Mouse (Mus musculus) hindbrain, embryonic 12.5 days (tissue): ENCODE measurements around the gene Map2k5. TPM values are rescaled to one million over a fixed set of nuclear protein-coding genes. Genes with fewer than 3 reads are reported as not detected.
A peak's percentile ranks its signal among the peaks of the same experiment; 100 is the strongest.

Experiments used
- ATAC-seq: fragments of 200-750 bp; cut with Nextera tagmentation; 2 replicates; pipeline ENCODE4 v1.8.0; 2017; ENCODE audit warnings: moderate TSS enrichment; ENCODE audit not compliant: low FRiP score
- H3K27ac ChIP-seq: fragments of 300-500 bp; sonication (generic); 2 replicates; pipeline ENCODE4 v1.5.1; 2016; ENCODE audit warnings: mild to moderate bottlenecking
- H3K27me3 ChIP-seq: fragments of 300-500 bp; sonication (generic); 2 replicates; pipeline ENCODE4 v1.6.1; 2016; ENCODE audit warnings: mild to moderate bottlenecking
- H3K36me3 ChIP-seq: fragments of 300-500 bp; sonication (generic); 2 replicates; pipeline ENCODE4 v1.6.1; 2016; ENCODE audit warnings: mild to moderate bottlenecking
- H3K4me1 ChIP-seq: fragments of 300-500 bp; sonication (generic); 2 replicates; pipeline ENCODE4 v1.6.1; 2016
- H3K4me2 ChIP-seq: fragments of 300-500 bp; sonication (generic); replicated peaks from 2 replicates; pipeline ENCODE4 v1.6.1; 2016; ENCODE audit warnings: mild to moderate bottlenecking
- H3K4me3 ChIP-seq: fragments of 300-500 bp; sonication (generic); 2 replicates; pipeline ENCODE4 v1.5.1; 2016; ENCODE audit warnings: mild to moderate bottlenecking
- H3K9ac ChIP-seq: fragments of 300-500 bp; sonication (generic); 2 replicates; pipeline ENCODE4 v1.6.1; 2016; ENCODE audit warnings: mild to moderate bottlenecking, moderate library complexity
- H3K9me3 ChIP-seq: fragments of 300-500 bp; sonication (generic); replicated peaks from 2 replicates; pipeline ENCODE4 v1.6.1; 2016; ENCODE audit warnings: mild to moderate bottlenecking
- WGBS: fragments of 180-500 bp; shearing (Covaris S2); methylation state at CpG from one replicate; pipeline ENCODE4 v1.1.7; 2016; 5-methylcytosine and 5-hydroxymethylcytosine counted together
- polyA plus RNA-seq: library from polyadenylated mRNA; unstranded; fragments of >200 nt; fragmentation: Nextera tagmentation; extraction: Ambion mirVana; gene quantifications from 2 replicates; pipeline ENCODE4 v1.2.1, GENCODE M21; 2016

Map2k5 gene
- polyA plus RNA-seq, 1 experiment from 2014 or later, result 42.0 TPM

GRCm38 (mm10) chr9:63372541-63372940 lies 5.2 kb downstream of the Map2k5 start:
- H3K27ac ChIP-seq, result no peak overlapping the region
- ATAC-seq, result no peak
- H3K9ac ChIP-seq, result no peak overlapping the region
- no peak overlapping the region for H3K4me2 ChIP-seq
- peaks cover 29% of the 10 kb centered on the region for H3K4me1 ChIP-seq
- no peaks in the 10 kb centered on the region for H3K27me3 ChIP-seq
- peaks cover 19% of the 10 kb centered on the region for H3K36me3 ChIP-seq
- WGBS, result 53% methylated on average over 8 of the region's 8 CpGs
- no peaks in the 10 kb centered on the region for H3K9me3 ChIP-seq
- H3K4me3 ChIP-seq, result no peak overlapping the region

DNA sequence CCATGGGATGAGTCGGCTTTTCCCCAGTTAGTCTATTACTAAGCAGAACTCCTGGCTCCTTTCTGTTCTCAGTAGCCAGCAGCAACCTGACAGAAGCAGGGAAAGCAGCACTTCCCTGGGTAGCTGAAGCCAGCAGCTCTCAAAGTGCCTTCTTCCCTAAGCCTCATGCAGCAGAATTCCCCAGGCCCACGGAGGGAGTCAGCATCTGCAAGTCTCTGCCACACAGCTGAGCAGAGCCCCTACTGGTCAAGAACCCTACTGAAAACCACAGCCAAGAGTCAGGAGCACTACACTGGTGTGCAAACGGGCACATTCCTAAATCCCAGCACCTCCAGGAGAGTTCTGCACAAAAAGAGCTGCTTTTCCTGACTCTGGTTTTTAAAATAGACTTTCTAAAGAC lies 17.3 kb downstream of the Map2k5 start:
- Histone ChIP-seq H3K9me3 (no peaks in the 10 kb centered on the region), H3K4me3 (no peak overlapping the region), H3K27ac (no peak overlapping the region), H3K9ac (no peak overlapping the region), H3K27me3 (no peaks in the 10 kb centered on the region), H3K36me3 (peaks cover 6% of the 10 kb centered on the region), H3K4me1 (peaks cover 6% of the 10 kb centered on the region; the same call in 1 of the 2 replicates), H3K4me2 (no peak overlapping the region)
- no peak for ATAC-seq
- 47% methylated on average over 3 of the region's 3 CpGs for WGBS

GRCm38 (mm10) chr9:63359016-63359415 lies 18.7 kb downstream of the Map2k5 start:
- no peak for ATAC-seq
- no peak overlapping the region for H3K4me3 ChIP-seq

GRCm38 (mm10) chr9:63356721-63357120 lies 21.0 kb downstream of the Map2k5 start:
- no peak overlapping the region for H3K4me3 ChIP-seq
- H3K27ac ChIP-seq, result no peak overlapping the region
- H3K9ac ChIP-seq, result no peak overlapping the region
- no peak for ATAC-seq
- WGBS, result 66% methylated on average over 4 of the region's 4 CpGs
- no peak overlapping the region for H3K4me2 ChIP-seq
- H3K27me3 ChIP-seq, result no peaks in the 10 kb centered on the region
- peaks cover 11% of the 10 kb centered on the region; the same call in 1 of the 2 replicates for H3K36me3 ChIP-seq
- H3K4me1 ChIP-seq, result peaks cover 7% of the 10 kb centered on the region; the same call in 1 of the 2 replicates
- H3K9me3 ChIP-seq, result no peaks in the 10 kb centered on the region

More at GRCm38 (mm10) chr9:63359016-63359415, 18.7 kb downstream of the Map2k5 start:
- Histone ChIP-seq H3K27me3 (no peaks in the 10 kb centered on the region), H3K9ac (no peak overlapping the region), H3K9me3 (no peaks in the 10 kb centered on the region), H3K27ac (no peak overlapping the region), H3K36me3 (peaks cover 11% of the 10 kb centered on the region; the same call in 1 of the 2 replicates), H3K4me1 (peaks cover 9% of the 10 kb centered on the region; the same call in 1 of the 2 replicates), H3K4me2 (no peak overlapping the region)
- 83% methylated on average over 5 of the region's 5 CpGs for WGBS

GRCm38 (mm10) chr9:63356278-63356677 lies 21.4 kb downstream of the Map2k5 start:
- Histone ChIP-seq H3K9me3 (no peaks in the 10 kb centered on the region), H3K9ac (no peak overlapping the region), H3K4me2 (no peak overlapping the region), H3K4me1 (peaks cover 4% of the 10 kb centered on the region; the same call in 1 of the 2 replicates), H3K27me3 (no peaks in the 10 kb centered on the region), H3K4me3 (no peak overlapping the region), H3K36me3 (peaks cover 11% of the 10 kb centered on the region; the same call in 1 of the 2 replicates), H3K27ac (no peak overlapping the region)
- no peak for ATAC-seq
- WGBS, result 58% methylated on average over 9 of the region's 9 CpGs

DNA sequence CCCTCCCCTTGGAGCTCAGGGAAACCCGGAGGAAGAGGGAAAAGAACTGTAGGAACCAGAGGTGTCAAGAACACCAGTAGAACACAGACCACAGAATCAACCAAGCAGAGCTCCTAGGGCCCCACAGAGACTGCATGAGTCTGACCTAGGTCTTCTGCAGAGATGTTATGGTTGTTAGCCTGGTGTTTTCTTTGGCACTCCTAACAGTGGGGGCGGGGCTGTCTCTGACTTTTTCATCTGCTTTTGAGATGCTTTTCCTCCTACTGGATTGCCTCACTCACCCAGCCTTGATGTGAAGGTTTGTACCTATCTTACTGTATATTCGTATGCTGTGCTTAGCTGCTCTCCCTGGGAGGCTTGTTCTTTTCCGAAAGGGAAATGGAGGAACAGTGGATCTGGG lies 23.5 kb downstream of the Map2k5 start:
- H3K27ac ChIP-seq, result no peak overlapping the region
- H3K36me3 ChIP-seq, result peaks cover 11% of the 10 kb centered on the region; the same call in 1 of the 2 replicates
- WGBS, result 73% methylated on average over 4 of the region's 4 CpGs
- H3K27me3 ChIP-seq, result no peaks in the 10 kb centered on the region
- H3K4me3 ChIP-seq, result no peak overlapping the region
- ATAC-seq, result no peak
- H3K4me2 ChIP-seq, result no peak overlapping the region
- H3K9me3 ChIP-seq, result no peaks in the 10 kb centered on the region
- no peak overlapping the region for H3K9ac ChIP-seq
- H3K4me1 ChIP-seq, result 0 out of 2 replicates have a peak, but pooled peaks cover 4% of the 10 kb centered on the region

DNA sequence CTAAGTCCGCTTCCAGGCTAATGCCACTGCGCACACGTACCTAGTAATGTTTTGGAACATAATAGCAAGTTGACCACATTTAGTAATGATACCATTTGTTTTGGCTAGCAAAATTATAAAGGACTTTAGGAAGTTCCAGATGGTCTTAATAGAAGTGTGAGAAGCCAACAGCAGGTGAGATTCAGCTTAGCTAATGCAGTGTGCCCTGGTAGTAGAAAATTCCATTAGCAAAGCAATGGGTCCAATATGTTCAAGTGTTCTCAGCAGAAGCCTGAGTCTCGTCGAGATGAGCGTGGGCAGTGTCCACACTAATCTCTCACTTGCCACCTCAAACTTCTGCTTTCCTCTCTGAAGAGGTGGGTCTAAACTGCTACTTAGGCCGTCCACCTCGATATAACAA lies 27.7 kb downstream of the Map2k5 start:
- no peak overlapping the region for H3K27ac ChIP-seq
- no peak overlapping the region for H3K4me2 ChIP-seq
- WGBS, result 92% methylated on average over 8 of the region's 8 CpGs
- no peak for ATAC-seq
- H3K4me1 ChIP-seq, result peaks cover 17% of the 10 kb centered on the region
- no peak overlapping the region for H3K4me3 ChIP-seq
- H3K27me3 ChIP-seq, result no peaks in the 10 kb centered on the region
- H3K36me3 ChIP-seq, result peaks cover 4% of the 10 kb centered on the region; the same call in 1 of the 2 replicates
- no peak overlapping the region for H3K9ac ChIP-seq
- no peaks in the 10 kb centered on the region for H3K9me3 ChIP-seq

GRCm38 (mm10) chr9:63349241-63349640 lies 28.5 kb downstream of the Map2k5 start:
- Histone ChIP-seq H3K27ac (no peak overlapping the region), H3K27me3 (no peaks in the 10 kb centered on the region), H3K9ac (no peak overlapping the region), H3K9me3 (no peaks in the 10 kb centered on the region), H3K36me3 (peaks cover 2% of the 10 kb centered on the region; the same call in 1 of the 2 replicates), H3K4me3 (no peak overlapping the region), H3K4me2 (no peak overlapping the region), H3K4me1 (peaks cover 16% of the 10 kb centered on the region)
- no peak for ATAC-seq
- 71% methylated on average over 3 of the region's 3 CpGs for WGBS

DNA sequence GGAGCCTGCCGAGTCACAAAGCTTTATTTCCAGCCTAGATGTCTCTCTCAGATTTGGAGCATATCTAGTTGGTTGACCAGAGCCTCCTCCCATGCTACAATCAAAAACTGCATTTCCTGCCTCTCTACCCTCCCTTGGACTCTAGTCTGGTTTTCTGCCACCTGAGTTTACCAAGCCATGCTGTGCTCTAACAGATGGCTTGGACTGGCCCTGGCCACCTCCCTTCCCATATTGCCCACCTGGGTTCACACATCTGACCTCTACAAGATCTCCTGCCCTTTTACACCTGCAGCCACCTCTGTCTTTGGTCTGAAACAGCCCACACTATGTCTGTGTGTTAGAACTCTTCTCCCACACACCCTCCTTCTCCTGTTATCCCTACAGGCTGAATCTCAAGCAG lies 29.6 kb downstream of the Map2k5 start:
- 72% methylated on average over 1 of the region's 1 CpGs for WGBS

GRCm38 (mm10) chr9:63346029-63346428 lies 31.7 kb downstream of the Map2k5 start:
- H3K36me3 ChIP-seq, result no peaks in the 10 kb centered on the region
- peaks cover 14% of the 10 kb centered on the region for H3K4me1 ChIP-seq
- no peak overlapping the region for H3K4me2 ChIP-seq
- no peak overlapping the region for H3K27ac ChIP-seq
- ATAC-seq, result no peak
- H3K9me3 ChIP-seq, result no peaks in the 10 kb centered on the region
- H3K4me3 ChIP-seq, result no peak overlapping the region
- 87% methylated on average over 6 of the region's 6 CpGs for WGBS
- no peak overlapping the region for H3K9ac ChIP-seq
- no peaks in the 10 kb centered on the region for H3K27me3 ChIP-seq

More for the DNA sequence above, 29.6 kb downstream of the Map2k5 start:
- ATAC-seq, result no peak
- Histone ChIP-seq H3K4me3 (no peak overlapping the region), H3K9ac (no peak overlapping the region), H3K9me3 (no peaks in the 10 kb centered on the region), H3K27ac (no peak overlapping the region), H3K36me3 (no peaks in the 10 kb centered on the region), H3K27me3 (no peaks in the 10 kb centered on the region), H3K4me1 (peaks cover 14% of the 10 kb centered on the region), H3K4me2 (no peak overlapping the region)

DNA sequence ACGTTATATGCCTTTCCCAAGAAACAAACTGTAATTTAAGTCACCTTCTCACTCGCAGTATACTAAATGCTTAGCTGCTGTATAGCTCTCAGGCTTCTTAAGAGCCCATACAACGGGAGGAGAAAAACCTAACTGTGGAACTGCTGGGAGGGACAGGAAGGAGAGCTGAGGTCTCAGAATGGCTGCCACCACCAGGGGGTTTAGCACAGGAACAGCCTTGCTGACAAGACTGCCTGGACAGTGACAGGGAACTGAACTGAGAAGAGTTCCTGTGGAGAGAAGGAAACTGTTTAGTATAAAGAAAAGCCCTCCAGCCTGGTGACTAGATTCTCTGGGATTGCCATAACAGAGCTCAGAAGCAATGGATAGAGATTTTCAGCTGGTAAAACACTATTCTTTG lies 35.9 kb downstream of the Map2k5 start:
- no peak for ATAC-seq
- Histone ChIP-seq H3K4me3 (no peak overlapping the region), H3K4me2 (no peak overlapping the region), H3K27ac (no peak overlapping the region), H3K27me3 (no peaks in the 10 kb centered on the region), H3K4me1 (peaks cover 26% of the 10 kb centered on the region), H3K36me3 (peaks cover 3% of the 10 kb centered on the region), H3K9me3 (no peaks in the 10 kb centered on the region), H3K9ac (no peak overlapping the region)
- 81% methylated on average over 3 of the region's 3 CpGs for WGBS

- 26% methylated on average over 6 of the region's 6 CpGs for WGBS
- H3K4me2 ChIP-seq, result no peak overlapping the region
- ATAC-seq, result no peak
- H3K9me3 ChIP-seq, result no peaks in the 10 kb centered on the region
- peaks cover 13% of the 10 kb centered on the region for H3K36me3 ChIP-seq
- H3K4me3 ChIP-seq, result no peak overlapping the region
- peaks cover 24% of the 10 kb centered on the region for H3K4me1 ChIP-seq
- H3K9ac ChIP-seq, result no peak overlapping the region
- peak overlapping the region; percentile 74 for H3K27ac ChIP-seq
- H3K27me3 ChIP-seq, result no peaks in the 10 kb centered on the region
These were observed 38.4 kb downstream of the Map2k5 start for GRCm38 (mm10) chr9:63339256-63339655.

- Histone ChIP-seq H3K4me3 (no peak overlapping the region), H3K4me2 (no peak overlapping the region), H3K4me1 (peaks cover 24% of the 10 kb centered on the region), H3K36me3 (peaks cover 18% of the 10 kb centered on the region), H3K27me3 (no peaks in the 10 kb centered on the region), H3K9ac (no peak overlapping the region), H3K27ac (0 out of 2 replicates have a peak overlapping the region, but pooled peaks have one; percentile 2), H3K9me3 (no peaks in the 10 kb centered on the region)
- 55% methylated on average over 6 of the region's 6 CpGs for WGBS
- no peak for ATAC-seq
These were observed 39.0 kb downstream of the Map2k5 start for GRCm38 (mm10) chr9:63338716-63339115.
